Mouse (Mus musculus): ENCODE data around the gene Tdo2.

The Tdo2 gene

DNA sequence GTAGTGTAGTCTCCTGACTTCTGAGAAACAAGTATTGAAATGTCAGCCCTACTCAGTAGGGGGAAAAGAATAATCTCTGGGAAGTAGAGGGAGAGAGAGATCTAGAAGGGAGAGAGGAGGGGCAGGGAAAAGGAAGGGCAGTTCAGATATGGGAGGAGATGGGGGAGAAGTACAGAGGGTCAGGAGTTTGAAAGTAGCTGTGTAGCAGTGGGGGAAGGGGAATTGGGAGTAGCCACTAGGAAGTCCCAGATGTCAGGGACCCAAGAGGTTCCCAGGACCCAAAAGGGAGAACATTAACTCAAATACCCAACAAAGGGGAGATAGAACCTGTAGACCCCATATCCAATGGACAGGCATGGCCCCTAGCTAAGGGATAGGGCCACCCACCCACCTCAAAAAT lies at the start of gene Tdo2:
Tdo2 (minus strand) TSS at position 101 of the 400 bp plus-strand sequence.
- no peak for DNase-seq (ENCODE audit: low read depth, low spot score)

DNA sequence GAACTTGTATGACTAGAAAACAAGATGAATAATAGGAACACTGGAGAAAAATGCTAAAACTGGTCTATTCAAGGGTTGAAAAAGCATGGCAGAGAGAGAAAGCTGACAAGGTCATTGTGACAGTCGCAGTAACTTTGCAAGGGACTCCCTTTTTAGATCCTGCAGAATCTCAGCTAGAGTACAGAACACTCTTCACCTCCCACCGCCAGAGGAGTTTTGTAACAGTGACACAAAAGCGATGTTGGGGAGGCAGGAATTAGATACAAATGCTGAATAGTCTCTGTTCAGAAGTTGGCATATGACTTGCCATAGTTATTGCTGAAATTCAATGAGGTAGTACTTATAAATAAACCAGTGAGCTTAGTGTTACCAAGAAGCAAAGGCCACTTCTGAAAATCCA lies 47.1 kb upstream of the Tdo2 start:
- no peak for DNase-seq (ENCODE audit: low read depth, low spot score)

DNA sequence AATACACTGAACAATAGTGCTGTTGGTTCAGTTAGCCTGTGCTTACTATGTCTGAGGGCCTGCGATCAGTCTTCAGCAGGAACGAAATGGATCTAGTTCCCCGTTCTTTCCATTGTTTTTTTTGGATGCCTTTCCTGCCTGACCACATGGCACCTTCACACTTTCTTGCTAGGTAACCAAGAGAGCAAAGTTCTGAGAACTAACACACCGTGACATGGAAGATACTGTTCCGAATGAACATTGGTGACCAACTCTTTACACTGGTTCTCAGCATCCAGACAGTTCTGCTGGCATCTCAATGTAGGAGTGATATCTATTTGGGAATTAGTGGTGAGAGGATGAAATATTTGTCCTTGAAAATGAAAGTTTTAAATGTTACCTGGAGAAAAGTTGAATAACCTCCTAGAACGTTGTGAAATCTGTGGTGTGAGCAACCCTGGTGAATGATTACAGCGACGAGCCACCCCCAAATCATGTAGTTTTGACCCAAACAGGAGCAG lies 46.5 kb upstream of the Tdo2 start:
- DNase-seq (ENCODE audit: low read depth, low spot score): no peak

DNA sequence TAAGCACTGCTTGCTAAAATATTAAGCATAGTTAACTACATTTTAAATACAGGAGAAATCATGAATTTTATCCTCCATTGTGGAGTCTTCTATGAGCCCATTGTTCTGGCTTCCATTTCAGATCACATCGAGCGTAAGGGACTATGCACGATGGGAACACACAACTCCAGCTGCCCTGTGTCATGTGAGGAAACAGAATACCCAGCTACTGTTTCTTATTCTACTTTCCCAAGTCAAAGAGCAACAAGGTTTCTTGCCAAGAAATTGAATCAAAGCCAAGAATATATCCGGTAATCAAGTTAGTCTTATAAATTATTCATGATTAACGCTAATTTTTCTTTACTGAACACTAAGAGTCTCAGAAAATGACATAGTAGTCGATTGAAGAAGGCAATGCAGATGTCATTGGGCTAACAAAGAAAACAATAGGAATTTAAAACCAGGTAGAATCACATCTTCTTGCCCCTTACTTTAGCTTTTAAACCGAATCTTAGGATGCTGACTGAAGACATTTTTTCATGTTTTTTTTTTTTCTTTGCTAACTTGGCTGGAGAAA lies 38.2 kb upstream of the Tdo2 start:
- DNase-seq (ENCODE audit: low read depth, low spot score): no peak

DNA sequence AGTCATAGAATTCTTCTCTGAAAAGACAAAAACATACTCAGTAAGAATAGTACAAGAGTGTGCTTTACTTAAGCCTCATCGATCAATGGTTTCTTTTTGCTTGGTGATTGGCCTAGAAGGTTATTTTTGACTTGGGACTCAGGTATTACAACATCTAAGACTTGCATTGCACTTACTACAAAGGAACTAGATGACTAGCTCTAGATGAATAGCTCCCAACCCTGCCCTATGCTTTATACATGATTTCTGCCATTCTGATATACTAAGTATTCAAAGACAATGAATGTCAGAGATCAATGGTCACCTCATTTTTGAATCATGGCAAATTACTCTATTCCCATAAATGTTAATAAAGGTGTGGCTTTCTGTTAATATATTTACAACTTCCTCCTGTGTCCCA lies 31.0 kb upstream of the Tdo2 start:
- no peak for DNase-seq (ENCODE audit: low read depth, low spot score)

DNA sequence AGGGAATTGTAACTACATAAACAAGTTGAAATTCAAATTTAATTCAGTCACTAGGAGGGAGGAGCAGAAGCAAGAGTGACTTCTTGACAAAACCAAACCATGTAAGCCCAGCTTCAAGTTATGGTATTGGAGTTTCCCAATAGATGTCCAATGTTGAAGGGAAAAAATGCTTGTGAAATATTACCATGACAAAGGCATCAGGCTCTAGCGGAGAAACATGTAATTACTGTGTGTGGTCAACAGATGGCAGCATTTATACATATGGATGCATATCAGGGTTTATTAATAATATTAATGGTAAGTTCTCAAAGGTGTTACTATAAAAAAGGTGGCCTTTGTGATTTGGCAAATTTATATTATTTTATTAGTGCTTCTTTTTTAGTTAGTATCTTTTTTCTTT lies 20.0 kb upstream of the Tdo2 start:
- DNase-seq (ENCODE audit: low read depth, low spot score): no peak

DNA sequence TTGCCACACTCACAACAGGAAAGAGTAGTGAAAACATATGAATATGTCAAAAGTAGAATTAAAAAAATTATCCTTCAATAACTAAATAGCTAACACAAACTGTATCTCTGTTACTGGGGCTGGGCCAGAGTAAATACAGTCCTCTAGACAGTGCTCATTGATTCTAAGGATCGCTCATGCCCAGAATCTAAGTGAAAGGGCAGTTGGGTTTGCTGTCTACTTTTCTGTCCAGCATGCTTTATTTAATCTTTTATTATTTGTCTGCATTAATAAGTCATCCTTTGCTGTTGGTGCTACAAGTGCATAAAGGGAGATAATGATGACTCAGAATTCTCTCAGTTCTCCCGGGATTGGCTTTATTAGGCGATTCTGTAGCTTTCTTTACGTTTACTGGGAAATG lies 19.4 kb upstream of the Tdo2 start:
- no peak for DNase-seq (ENCODE audit: low read depth, low spot score)

DNA sequence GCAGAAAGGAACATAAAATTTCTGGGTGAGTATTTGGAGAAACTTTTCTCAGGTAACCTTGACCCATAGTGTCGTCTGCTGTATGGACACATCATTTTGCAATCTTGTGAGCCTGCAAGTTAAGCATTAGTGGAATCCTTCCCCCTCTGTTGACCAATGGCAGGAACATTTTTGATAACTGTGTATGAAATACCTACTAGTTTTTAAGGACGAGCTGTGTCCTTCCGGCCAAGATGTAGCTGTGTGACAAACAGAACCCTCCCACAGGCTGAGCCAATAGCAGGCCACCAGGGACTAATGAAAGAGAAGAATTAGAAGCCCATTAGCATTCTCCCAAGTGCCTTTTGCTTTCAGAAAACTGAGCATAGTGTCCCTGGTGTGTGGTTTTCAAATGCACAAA lies 14.5 kb upstream of the Tdo2 start:
- DNase-seq (ENCODE audit: low read depth, low spot score): no peak

DNA sequence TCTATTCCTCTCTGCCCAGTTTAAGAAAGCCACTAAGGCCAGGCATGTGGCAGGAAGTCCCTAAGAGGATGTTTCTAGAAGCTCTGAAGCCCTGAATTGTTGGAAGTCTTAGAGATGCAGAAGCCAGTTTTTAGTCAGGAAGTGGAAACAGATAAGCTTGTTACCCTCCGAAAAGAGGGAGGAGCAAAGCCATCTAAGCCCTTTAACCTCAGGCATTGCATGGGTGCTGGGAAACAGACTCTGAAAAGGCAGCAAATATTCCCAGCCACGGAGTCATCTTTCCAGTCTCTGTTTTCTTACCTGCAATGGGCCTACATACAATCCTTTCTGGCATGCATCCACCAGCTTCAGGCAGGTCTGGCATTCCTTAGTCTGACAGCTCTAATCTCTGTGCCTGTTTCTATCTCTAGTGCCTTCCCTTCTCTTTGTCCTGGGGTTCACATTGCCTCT lies 13.7 kb upstream of the Tdo2 start:
- DNase-seq (ENCODE audit: low read depth, low spot score): no peak

DNA sequence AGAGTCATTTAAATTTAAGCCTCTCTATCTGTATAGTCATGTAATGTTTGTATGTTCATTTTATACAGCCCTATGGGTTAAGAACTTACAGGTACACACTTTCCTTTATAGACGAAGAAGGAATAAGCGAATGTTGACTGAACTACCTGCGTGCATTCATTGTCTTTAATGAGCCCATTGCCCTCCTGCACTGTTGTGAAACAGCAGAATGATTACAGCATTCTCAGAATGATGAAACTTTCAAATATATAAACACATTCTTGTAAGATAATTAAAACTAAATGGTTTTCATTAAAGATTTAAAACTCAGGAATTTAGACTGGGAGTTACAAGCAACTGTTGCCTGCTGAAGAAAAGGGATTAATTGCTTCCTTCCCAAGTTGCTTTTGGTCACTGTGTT lies 11.6 kb upstream of the Tdo2 start:
- no peak for DNase-seq (ENCODE audit: low read depth, low spot score)

DNA sequence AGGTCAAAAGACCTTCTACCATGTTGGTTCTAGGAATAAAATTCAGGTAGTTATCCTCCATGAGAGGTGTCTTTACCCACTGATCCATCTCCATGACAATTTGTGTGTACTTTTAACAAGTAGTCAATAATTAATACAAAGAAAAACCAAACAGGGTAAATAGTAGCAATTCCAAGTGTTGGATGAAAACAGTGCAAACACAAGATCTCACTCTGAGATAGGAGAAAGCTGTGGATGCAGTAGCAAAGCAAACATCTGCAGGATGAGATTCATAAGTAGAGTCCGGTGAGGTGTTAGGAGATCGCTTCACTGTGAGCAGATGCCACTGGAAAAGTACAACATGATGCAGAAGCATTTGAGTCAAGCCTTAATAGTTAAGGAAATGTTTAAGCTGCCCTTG lies 10.1 kb upstream of the Tdo2 start:
- DNase-seq (ENCODE audit: low read depth, low spot score): no peak

DNA sequence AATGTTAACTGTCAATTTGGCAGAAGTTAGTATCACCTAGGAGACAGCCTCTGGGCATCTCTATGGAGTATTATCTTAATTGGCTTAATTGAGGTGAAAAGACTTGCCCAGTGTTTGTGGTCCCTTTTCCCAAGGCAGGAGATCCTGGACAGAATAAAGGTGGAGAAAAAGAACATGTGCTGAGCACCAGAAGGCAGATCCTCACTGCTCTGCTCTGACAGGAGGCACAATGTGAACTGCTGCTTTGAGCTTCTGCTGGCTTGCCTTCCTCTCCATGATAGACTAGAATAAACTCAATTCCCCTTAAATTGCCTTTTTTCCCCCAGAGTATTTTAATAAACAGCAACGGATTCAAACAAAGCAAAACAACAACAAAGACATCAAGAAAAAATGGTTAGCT lies 9.1 kb upstream of the Tdo2 start:
- DNase-seq (ENCODE audit: low read depth, low spot score): no peak

DNA sequence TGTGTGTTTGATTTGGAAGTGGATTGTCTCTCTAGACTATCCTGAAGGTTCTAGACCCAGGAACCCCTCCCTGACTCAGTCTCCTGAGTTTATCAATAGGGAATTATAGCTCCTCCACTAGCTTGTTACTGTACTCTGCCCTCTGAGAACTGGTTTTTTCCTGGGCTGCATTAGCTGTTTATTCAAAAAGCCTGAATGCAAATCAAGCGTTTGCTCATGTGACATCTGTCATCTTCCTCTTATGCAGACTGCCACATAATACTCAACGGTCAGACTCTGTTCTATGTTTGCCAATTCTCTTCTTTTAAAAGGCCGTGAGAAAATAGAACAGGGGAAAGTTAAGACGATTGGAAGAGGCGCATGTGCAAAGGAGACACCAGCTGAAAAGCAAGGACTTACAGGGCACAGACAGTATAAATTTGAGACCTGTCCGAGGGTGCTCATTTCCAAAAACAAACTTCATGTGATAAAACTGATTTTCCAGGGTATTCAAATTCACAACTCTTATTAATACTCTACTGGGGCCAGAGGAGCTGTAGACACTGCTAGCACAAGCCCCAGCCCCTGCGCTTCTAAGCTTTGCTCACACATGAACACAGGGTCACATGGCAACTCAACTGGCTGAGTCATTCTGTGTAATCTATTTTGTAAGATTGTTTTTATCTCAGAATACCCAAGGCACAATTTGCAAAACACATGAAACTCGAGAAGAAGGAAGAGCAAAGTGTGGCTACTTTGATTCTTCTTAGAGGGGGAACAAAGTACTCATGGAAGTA lies 7.3 kb upstream of the Tdo2 start:
- DNase-seq (ENCODE audit: low read depth, low spot score): peak; percentile 35

DNA sequence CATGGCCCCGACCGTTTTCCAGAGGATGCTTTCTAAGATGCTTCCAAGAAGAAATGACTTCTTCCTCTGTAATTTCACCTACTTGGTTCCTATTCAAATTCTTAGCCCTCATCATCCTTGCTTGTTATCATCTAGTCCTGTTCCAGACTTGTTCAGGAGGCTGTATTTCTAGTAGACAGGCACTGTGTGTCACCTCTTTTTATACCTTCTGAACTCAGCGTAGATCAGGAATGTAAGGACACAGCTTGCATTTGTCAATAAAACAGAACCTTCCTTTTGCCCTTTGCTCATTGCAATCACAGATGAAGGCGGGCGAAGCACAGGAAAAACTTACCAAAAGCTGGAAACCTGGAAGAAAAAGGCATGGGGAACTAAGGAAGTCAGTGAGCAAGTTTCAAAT lies 6.0 kb upstream of the Tdo2 start, which contains the start of gene Asic5:
Asic5 (plus strand) TSS at position 301 of the 400 bp plus-strand sequence.
- no peak for DNase-seq (ENCODE audit: low read depth, low spot score)

DNA sequence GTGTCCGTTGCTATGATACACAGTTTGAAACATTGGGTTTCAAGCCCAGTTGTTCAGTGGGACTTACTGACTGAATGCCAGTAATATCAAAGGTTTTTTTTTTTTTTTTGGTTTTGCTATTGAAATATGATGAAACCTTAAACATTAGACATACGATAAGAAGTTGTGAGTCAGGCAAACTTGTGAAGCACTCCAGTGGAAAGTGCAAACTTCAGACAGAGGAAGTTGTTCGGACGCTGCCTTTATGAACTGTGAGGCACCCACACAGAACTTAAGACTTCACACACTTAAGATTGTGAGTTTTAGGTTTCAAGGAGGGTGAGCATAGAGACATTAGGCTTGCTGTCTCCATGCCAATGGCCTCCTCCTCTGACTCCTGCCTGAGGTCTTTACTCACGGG lies 5.6 kb upstream of the Tdo2 start:
- DNase-seq (ENCODE audit: low read depth, low spot score): no peak

DNA sequence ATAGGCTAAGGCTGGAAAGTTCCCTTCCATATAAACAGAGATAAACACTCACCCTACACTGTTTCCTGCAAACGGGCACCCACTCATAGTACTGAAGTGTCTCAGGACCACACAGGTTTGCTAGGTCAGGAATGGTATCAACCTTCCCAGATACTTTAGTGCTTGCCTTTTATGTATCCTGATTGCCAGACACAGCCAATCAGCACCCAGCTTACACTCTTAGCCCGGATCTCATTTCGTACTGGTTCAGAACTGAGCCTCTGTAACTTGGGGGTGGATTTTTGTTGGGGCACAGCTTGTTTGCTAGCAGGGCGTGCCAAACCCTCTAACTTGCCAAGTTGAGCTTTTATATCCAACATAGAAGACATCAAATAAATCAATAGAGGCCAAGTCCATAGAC lies 395 bp downstream of the Tdo2 start:
- no peak for DNase-seq (ENCODE audit: low read depth, low spot score)

DNA sequence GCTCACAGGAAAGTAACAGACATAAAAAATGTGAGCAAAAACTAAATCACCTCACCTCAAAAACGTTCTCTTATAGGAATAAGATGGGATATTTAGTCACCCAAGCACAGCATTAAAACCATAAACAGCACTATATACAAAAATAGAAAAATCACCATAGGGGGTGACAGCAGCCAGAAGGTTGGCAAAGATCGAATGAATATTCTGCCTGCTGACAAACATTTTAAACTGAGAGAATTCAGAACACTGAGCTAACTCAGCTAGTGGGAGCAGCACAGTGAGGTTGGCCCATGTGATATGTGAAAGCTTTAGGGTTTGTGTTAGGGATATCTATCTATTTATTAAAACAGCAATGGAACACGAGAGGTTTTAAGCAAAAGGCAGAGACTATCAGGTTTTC lies 11.4 kb downstream of the Tdo2 start:
- DNase-seq (ENCODE audit: low read depth, low spot score): no peak

DNA sequence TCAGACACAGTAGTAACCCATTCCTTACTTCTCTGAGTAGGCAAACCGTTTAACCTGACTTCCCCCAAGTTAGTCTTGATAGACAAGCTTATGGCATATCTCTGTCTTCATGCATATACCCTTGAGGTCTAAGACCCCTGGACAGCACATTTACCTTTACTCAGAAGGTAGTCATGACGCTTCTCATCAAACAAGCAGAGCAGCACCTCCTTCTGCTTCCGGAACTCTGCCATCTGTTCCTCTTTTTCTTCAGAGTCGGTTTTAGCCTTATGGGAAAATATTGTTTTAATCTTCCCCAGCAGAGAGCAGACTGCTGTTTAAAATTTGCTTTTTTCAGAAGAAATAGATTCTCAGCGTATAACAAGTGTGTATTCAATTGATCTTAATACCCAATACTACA lies 12.2 kb downstream of the Tdo2 start:
- DNase-seq (ENCODE audit: low read depth, low spot score): no peak

DNA sequence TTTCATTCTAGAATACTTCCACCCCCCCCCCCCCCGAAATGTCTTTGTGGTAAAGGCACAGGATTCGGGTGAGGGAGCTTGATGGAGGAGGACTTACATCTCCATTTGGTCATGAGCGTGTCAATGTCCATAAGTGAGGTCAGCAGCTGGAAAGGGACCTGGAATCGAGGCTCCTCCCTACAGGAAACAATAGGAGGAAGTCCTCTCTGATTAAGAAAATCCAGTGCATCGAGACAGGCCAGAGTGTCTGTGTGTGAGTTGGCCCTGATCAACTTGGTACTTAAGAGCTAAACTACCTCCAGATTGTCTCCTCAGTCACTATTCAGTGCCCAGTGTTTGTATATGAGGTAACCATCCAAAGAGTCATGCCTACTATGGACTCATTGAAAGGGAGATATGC lies 14.7 kb downstream of the Tdo2 start:
- DNase-seq (ENCODE audit: low read depth, low spot score): no peak

DNA sequence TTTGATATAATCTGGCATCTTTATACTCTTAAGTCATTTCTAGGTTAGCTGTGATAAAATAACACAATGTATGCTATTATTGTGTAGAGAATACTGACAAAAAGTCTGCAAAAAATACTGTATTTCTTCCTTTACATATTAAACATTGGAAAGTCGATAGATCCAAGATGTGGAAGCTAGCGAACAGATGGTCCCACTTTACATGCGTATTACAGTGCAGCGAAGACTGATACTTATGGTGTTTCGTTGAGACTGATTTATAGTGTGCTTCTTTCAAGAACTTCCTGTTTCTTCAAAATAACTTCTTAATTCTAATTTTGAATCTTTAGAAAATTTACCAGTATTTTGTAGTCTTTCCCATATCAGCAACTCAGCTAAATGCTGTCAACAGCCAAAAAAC lies 18.5 kb downstream of the Tdo2 start:
- DNase-seq (ENCODE audit: low read depth, low spot score): no peak

DNA sequence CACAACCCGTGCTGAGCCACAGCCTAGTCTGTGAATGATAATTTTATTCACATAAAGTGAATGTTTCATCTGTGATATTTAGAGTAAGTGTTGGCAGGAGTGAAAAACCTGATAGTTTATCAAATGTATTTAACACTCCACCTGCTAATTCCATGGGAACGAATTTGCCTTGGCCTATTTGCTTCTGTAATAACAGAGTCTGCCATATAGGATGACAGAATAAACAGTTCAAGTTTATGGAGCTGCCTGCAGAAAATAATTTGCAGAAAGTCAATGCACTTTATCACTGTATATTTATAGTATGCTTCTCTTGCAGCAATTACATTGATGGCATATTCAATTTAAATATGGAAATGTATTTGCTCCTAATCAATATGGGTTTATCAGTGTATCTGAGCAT lies 24.2 kb downstream of the Tdo2 start:
- no peak for DNase-seq (ENCODE audit: low read depth, low spot score)

DNA sequence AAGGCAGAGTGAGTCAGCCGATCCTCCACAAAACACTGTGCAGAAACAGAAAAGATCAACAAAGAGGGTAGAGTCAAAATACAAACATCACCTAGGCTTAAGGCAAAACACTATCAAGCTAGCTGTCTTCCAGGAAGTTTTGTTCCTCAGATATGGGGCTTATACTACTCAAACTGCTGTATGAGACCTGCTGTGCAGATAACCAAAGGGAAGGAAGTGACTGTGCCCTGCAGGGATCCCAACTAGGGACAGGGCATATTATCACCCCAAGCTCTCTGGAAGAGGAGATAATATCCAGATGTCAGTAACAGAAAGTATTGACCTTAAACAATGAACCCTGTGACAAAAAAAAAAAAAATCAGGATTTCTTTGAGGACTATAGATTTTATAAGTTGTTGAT lies 27.0 kb downstream of the Tdo2 start:
- no peak for DNase-seq (ENCODE audit: low read depth, low spot score)

DNA sequence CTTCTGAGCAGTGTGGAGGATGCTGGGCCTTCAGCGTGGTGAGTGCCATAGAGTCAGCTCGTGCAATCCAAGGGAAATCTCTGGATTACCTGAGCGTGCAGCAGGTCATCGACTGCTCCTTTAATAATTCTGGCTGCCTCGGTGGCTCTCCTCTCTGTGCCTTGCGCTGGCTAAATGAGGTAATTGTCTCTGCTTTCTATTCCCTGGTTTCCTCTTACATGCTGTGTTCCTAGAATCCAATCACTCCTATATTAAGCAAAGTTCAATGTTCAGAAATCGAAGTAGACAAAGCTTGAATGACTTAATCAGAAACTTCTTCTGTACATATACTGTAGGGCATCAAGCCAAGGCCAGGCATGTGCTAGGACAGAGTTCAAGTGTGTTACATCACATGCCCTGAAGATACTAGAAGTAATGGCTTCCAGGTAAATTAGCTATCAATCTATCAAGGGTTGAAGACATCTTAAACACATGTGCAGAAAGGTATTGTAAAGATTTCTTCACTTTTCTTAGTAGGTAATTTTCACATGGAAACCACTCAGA lies 31.1 kb downstream of the Tdo2 start:
- DNase-seq (ENCODE audit: low read depth, low spot score): no peak

Data from skeletal muscle tissue, adult 2 months (tissue).